Mouse (Mus musculus) olfactory bulb, adult 2 months (tissue): ENCODE results near the gene Scg5. TPM values are rescaled to one million over a fixed set of nuclear protein-coding genes. Genes with fewer than 3 reads are reported as not detected.

Experiments used
- H3K27ac ChIP-seq: fragments of 200-500 bp; 2 replicates; pipeline ENCODE4 v1.5.1; 2012; ENCODE audit warnings: low read depth, low read length; ENCODE audit not compliant: insufficient read depth
- H3K4me1 ChIP-seq: fragments of 200-500 bp; 2 replicates; pipeline ENCODE4 v1.6.1; 2012; ENCODE audit warnings: low read length; ENCODE audit not compliant: control insufficient read depth, insufficient read depth
- H3K4me3 ChIP-seq: fragments of 200-500 bp; 2 replicates; pipeline ENCODE4 v1.5.1; 2012; ENCODE audit warnings: mild to moderate bottlenecking, low read depth, low read length, moderate library complexity; ENCODE audit not compliant: insufficient read depth
- CTCF ChIP-seq: fragments of 200-500 bp; IDR thresholded peaks from 2 replicates; pipeline ENCODE4 v1.5.1; 2012; ENCODE audit warnings: low read depth, mild to moderate bottlenecking, low read length, moderate library complexity; ENCODE audit not compliant: insufficient read depth
- POLR2A ChIP-seq: fragments of 200-500 bp; IDR thresholded peaks from 2 replicates; pipeline ENCODE4 v1.6.1; 2012; ENCODE audit warnings: mild to moderate bottlenecking, low read depth, low read length, moderate library complexity; ENCODE audit not compliant: insufficient read depth
- WGBS: fragments of 180-500 bp; shearing (Covaris S2); methylation state at CpG from one replicate; pipeline ENCODE4 v1.1.7; 2018; 5-methylcytosine and 5-hydroxymethylcytosine counted together
- polyA plus RNA-seq: library from polyadenylated mRNA; stranded (reverse); fragments of >200 nt; gene quantifications from 2 replicates; pipeline ENCODE4 v1.2.4, GENCODE M21; 2012; ENCODE audit warnings: low replicate concordance; ENCODE audit not compliant: missing spikeins, insufficient read depth, insufficient read length

The Scg5 gene
- polyA plus RNA-seq, 1 experiment: not detected

DNA sequence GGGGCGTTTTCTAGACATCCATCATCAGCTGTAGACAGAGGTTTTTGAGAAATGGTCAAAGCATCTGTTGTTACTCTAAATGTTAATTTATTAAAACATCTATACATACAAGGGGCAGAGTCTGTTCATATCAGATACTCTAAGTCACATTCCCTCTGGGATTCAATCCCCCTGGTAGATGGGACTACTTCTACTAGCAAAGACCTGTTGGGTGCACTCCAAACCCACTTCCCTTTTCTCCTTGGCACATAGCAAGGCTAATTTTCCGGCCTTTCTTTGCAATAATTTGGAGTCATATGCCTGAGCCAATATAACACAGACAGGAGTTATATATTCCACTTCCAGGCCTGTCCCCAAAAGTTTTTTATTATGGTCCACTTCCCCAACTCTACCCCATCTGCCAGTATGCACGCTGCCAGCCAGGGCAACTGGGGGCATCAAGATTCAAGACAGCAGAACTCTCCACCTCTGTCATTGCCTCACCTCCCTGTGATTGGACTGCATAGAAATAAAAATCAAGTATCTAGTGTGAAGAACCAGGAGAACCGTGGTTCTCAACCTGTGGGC lies 40.0 kb downstream of the Scg5 start:
- Histone ChIP-seq H3K4me1 (no peaks in the 10 kb centered on the region), H3K27ac (no peak overlapping the region), H3K4me3 (no peak overlapping the region)
- no peak for TF ChIP-seq CTCF
- whole genome bisulfite sequencing: 91% methylated on average over 4 of the region's 4 CpGs

- H3K4me1 ChIP-seq: no peaks in the 10 kb centered on the region
- TF ChIP-seq CTCF: no peak
- no peak overlapping the region for H3K4me3 ChIP-seq
- no peak overlapping the region for H3K27ac ChIP-seq
- 78% methylated on average over 4 of the region's 4 CpGs for WGBS
These were observed 41.0 kb downstream of the Scg5 start for GRCm38 (mm10) chr2:113787882-113788281.

GRCm38 (mm10) chr2:113784851-113785250 lies 44.1 kb downstream of the Scg5 start:
- no peak for TF ChIP-seq CTCF
- no peak for TF ChIP-seq POLR2A
- H3K4me1 ChIP-seq: no peaks in the 10 kb centered on the region
- no peak overlapping the region for H3K4me3 ChIP-seq
- 73% methylated on average over 3 of the region's 3 CpGs for WGBS
- no peak overlapping the region for H3K27ac ChIP-seq

GRCm38 (mm10) chr2:113781521-113781920 lies 47.4 kb downstream of the Scg5 start:
- TF ChIP-seq POLR2A (no peak), CTCF (no peak)
- Histone ChIP-seq H3K27ac (no peak overlapping the region), H3K4me1 (no peaks in the 10 kb centered on the region), H3K4me3 (no peak overlapping the region)
- 73% methylated on average over 4 of the region's 4 CpGs for WGBS

DNA sequence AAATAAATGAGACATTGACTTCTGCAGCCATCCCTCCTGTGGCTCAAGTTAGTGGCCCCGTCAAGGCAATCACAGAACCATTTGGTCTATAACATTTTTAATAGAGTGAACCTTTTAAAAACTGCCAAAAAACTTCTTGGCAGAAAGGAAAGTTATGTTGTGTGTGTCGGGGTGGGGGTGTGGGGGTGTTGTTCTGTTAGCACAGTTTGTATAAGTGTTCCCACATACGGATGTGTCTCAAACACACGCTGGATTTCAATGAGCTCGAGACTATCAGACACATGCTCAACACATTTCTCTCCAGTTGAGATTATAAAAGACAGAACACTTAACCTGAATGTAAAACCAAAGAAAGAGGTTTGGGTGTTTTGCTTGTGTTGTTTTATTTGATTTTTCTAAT lies 47.8 kb downstream of the Scg5 start:
- Histone ChIP-seq H3K27ac (no peak overlapping the region), H3K4me3 (no peak overlapping the region), H3K4me1 (no peaks in the 10 kb centered on the region)
- no peak for TF ChIP-seq CTCF
- TF ChIP-seq POLR2A: no peak
- WGBS: 83% methylated on average over 5 of the region's 5 CpGs

DNA sequence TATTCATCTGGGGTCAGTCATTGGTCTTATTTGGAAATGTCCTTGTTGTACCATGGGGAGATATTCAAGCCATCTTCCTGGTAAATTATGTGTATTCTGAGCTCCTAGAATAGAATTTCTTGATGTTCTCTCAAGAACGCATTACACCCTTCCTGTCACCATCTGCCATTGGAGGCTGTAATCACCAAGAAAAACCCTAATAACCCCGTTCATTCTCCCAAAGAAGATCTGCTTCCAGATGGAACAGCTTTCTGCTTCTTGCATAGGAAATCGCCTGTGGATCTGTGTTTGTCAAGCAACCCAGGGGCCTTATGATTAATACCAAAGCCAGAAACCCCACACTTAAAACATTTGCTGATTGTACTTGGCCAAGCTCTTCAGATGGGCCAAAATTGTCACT lies 49.6 kb downstream of the Scg5 start:
- 38% methylated on average over 3 of the region's 3 CpGs for WGBS
- H3K4me3 ChIP-seq: no peak overlapping the region
- H3K27ac ChIP-seq: no peak overlapping the region; the same call in 1 of the 2 replicates
- TF ChIP-seq CTCF: no peak
- no peak for TF ChIP-seq POLR2A
- H3K4me1 ChIP-seq: no peaks in the 10 kb centered on the region

DNA sequence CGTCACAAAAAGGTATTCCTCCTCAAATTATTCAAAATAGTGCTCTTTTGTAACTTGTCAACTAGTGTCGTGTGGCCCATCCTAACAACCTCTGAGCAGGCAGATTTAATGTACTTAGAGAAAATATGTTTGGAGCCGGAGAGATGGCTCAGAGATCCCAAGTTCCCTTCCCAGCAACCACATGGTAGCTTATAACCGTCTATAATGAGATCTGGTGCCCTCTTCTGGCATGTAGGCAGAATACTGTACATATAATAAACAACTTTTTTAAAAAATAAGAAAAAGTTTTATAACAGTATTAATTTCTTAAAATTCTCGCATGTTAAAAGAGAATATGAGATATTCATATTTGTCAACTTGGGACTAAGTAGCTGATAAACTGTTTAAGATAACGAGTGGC lies 50.9 kb downstream of the Scg5 start:
- H3K27ac ChIP-seq: no peak overlapping the region
- no peak for TF ChIP-seq POLR2A
- no peak for TF ChIP-seq CTCF
- no peaks in the 10 kb centered on the region for H3K4me1 ChIP-seq
- H3K4me3 ChIP-seq: no peak overlapping the region
- 80% methylated on average over 6 of the region's 6 CpGs for WGBS

- TF ChIP-seq POLR2A: no peak
- TF ChIP-seq CTCF: no peak
- no peak overlapping the region for H3K27ac ChIP-seq
- 88% methylated on average over 3 of the region's 3 CpGs for WGBS
- no peak overlapping the region for H3K4me3 ChIP-seq
- no peaks in the 10 kb centered on the region for H3K4me1 ChIP-seq
These were observed 52.6 kb downstream of the Scg5 start for GRCm38 (mm10) chr2:113776297-113776696.

GRCm38 (mm10) chr2:113774150-113774805 lies 54.6 kb downstream of the Scg5 start:
- no peak overlapping the region for H3K4me3 ChIP-seq
- H3K27ac ChIP-seq: no peak overlapping the region

More at GRCm38 (mm10) chr2:113774150-113774805, 54.6 kb downstream of the Scg5 start:
- WGBS: 86% methylated on average over 6 of the region's 6 CpGs
- TF ChIP-seq POLR2A: no peak
- TF ChIP-seq CTCF: no peak
- no peaks in the 10 kb centered on the region for H3K4me1 ChIP-seq
